21 mouse cellular contexts compared by ENCODE assay signal in the genomic region with DNA sequence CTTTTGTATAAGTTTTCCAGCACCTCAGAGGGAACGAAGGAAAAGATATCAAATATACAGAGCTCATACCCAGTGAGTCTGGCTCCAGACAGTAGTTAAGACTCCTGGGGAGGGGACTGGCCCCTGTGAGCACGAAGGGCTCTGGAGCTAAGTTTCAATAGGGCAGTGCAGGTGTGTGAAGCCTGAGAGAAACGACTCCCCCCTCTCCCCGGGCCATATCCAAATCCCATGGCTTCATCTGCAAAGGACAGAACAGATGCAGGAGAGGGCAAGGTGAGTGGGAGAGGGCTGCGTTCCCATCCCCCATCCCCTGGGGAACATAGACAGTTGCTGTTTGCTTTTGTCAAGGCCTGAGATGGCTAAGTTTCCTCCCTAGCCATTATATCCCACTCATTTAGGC.
"Had no signal": no experiment of that assay in that cellular context is flagged by ENCODE, and none has a peak within 500 bp of the region (broad histone marks: within the 10 kb centered on the region; RNA-seq: fewer than 3 reads in every experiment).

No protein-coding gene starts in this region.

- H3K4me3 ChIP-seq: limb, embryonic 13.5 days; liver, embryonic 12.5 days; liver, embryonic 15.5 days; lung, embryonic 15.5 days; midbrain, embryonic 12.5 days; midbrain, embryonic 15.5 days; myocyte; neural tube, embryonic 13.5 days; stomach, embryonic 15.5 days had no signal

- H3K4me1 ChIP-seq: liver, embryonic 12.5 days; liver, embryonic 15.5 days; lung, embryonic 15.5 days; midbrain, embryonic 12.5 days; midbrain, embryonic 15.5 days; neural tube, embryonic 13.5 days; stomach, embryonic 15.5 days had no signal

- H3K9ac ChIP-seq: limb, embryonic 13.5 days; liver, embryonic 12.5 days; liver, embryonic 15.5 days; lung, embryonic 15.5 days; midbrain, embryonic 12.5 days; midbrain, embryonic 15.5 days; neural tube, embryonic 13.5 days; stomach, embryonic 15.5 days had no signal

- ATAC-seq: liver, embryonic 12.5 days; midbrain, embryonic 15.5 days had no signal

- H3K36me3 ChIP-seq: limb, embryonic 13.5 days; liver, embryonic 12.5 days; liver, embryonic 15.5 days; lung, embryonic 15.5 days; midbrain, embryonic 12.5 days; midbrain, embryonic 15.5 days; neural tube, embryonic 13.5 days; stomach, embryonic 15.5 days had no signal

- H3K27ac ChIP-seq: limb, embryonic 13.5 days; liver, embryonic 12.5 days; liver, embryonic 15.5 days; lung, embryonic 15.5 days; midbrain, embryonic 12.5 days; midbrain, embryonic 15.5 days; neural tube, embryonic 13.5 days; stomach, embryonic 15.5 days had no signal

- H3K9me3 ChIP-seq: limb, embryonic 13.5 days; liver, embryonic 12.5 days; liver, embryonic 15.5 days; lung, embryonic 15.5 days; midbrain, embryonic 12.5 days; midbrain, embryonic 15.5 days; neural tube, embryonic 13.5 days; stomach, embryonic 15.5 days had no signal

- H3K4me2 ChIP-seq: limb, embryonic 13.5 days; liver, embryonic 12.5 days; liver, embryonic 15.5 days; lung, embryonic 15.5 days; midbrain, embryonic 12.5 days; midbrain, embryonic 15.5 days; neural tube, embryonic 13.5 days; stomach, embryonic 15.5 days had no signal

- DNase-seq: kidney, adult 9 months; kidney, postnatal 14 days; kidney, postnatal 4 days; liver; lung, adult 18-20 months; lung, postnatal 14 days; lung, postnatal 4 days; retina, postnatal 1 day; right cerebral cortex, postnatal 25 days; spleen, adult 18-20 months; thymus, postnatal 14 days; thymus, postnatal 4 days had no signal

- H3K27me3 ChIP-seq: limb, embryonic 13.5 days; liver, embryonic 12.5 days; liver, embryonic 15.5 days; lung, embryonic 15.5 days; midbrain, embryonic 12.5 days; midbrain, embryonic 15.5 days; neural tube, embryonic 13.5 days; stomach, embryonic 15.5 days had no signal
